24 mouse cellular contexts compared by ENCODE assay signal in genomic region chr13:112738005-112738404, GRCm38 (mm10).
"Had no signal": no experiment of that assay in that cellular context is flagged by ENCODE, and none has a peak within 500 bp of the region (broad histone marks: within the 10 kb centered on the region; RNA-seq: fewer than 3 reads in every experiment).

No protein-coding gene starts in this region.

- H3K27ac ChIP-seq: embryonic facial prominence, embryonic 10.5 days; embryonic facial prominence, embryonic 12.5 days; embryonic facial prominence, embryonic 13.5 days; embryonic facial prominence, embryonic 15.5 days; forebrain, embryonic 10.5 days; forebrain, embryonic 12.5 days; forebrain, embryonic 13.5 days; forebrain, embryonic 15.5 days; heart, adult 2 months had no signal

- H3K27me3 ChIP-seq: embryonic facial prominence, embryonic 12.5 days; embryonic facial prominence, embryonic 13.5 days; embryonic facial prominence, embryonic 15.5 days; forebrain, embryonic 12.5 days; forebrain, embryonic 13.5 days; forebrain, embryonic 15.5 days had no signal

- DNase-seq: cerebellum, adult 2 months; cerebellum, adult 8-10 months; cerebellum, adult 9-10 months; cerebellum, adult 9-11 months; cerebellum, postnatal 10 days; cerebellum, postnatal 14 days; cerebellum, postnatal 25 days; cerebellum, postnatal 36 days; embryo, embryonic 11 days; forebrain, postnatal 0 days; gastrocnemius, postnatal 10 days; gastrocnemius, postnatal 14 days; gastrocnemius, postnatal 25 days; gastrocnemius, postnatal 36 days; heart, adult 2 months had no signal

- H3K9me3 ChIP-seq: embryonic facial prominence, embryonic 10.5 days; embryonic facial prominence, embryonic 12.5 days; embryonic facial prominence, embryonic 13.5 days; embryonic facial prominence, embryonic 15.5 days; forebrain, embryonic 10.5 days; forebrain, embryonic 12.5 days; forebrain, embryonic 13.5 days; forebrain, embryonic 15.5 days had no signal

- H3K36me3 ChIP-seq: embryonic facial prominence, embryonic 10.5 days; embryonic facial prominence, embryonic 12.5 days; embryonic facial prominence, embryonic 13.5 days; embryonic facial prominence, embryonic 15.5 days; forebrain, embryonic 10.5 days; forebrain, embryonic 12.5 days; forebrain, embryonic 15.5 days had no signal

- H3K4me1 ChIP-seq: forebrain, embryonic 12.5 days; forebrain, embryonic 13.5 days; forebrain, embryonic 15.5 days had no signal

- H3K4me3 ChIP-seq: embryonic facial prominence, embryonic 10.5 days; embryonic facial prominence, embryonic 12.5 days; embryonic facial prominence, embryonic 13.5 days; embryonic facial prominence, embryonic 15.5 days; erythroblast, embryonic 14.5 days; forebrain, embryonic 10.5 days; forebrain, embryonic 12.5 days; forebrain, embryonic 13.5 days; forebrain, embryonic 15.5 days; heart, adult 2 months had no signal
